Mouse (Mus musculus): Measurements from ENCODE around the gene Dtnb.
"Not testable (repeated sequence)": the region's sequence is repeated elsewhere in the genome, so short reads cannot be mapped to it uniquely, and the experiment has no call there.

The Dtnb gene

GRCm38 (mm10) chr12:3660985-3661635, 88.9 kb downstream of the Dtnb start:
- peak; percentile 63 for DNase-seq (ENCODE audit: extremely low read depth, low read depth)

GRCm38 (mm10) chr12:3662660-3663059, 90.5 kb downstream of the Dtnb start:
- DNase-seq (ENCODE audit: extremely low read depth, low read depth) = no peak

- DNase-seq (ENCODE audit: extremely low read depth, low read depth) = no peak
Measured at GRCm38 (mm10) chr12:3663386-3663785, 91.2 kb downstream of the Dtnb start.

- DNase-seq (ENCODE audit: extremely low read depth, low read depth) = no peak
Measured at GRCm38 (mm10) chr12:3669971-3670381, 97.8 kb downstream of the Dtnb start.

- DNase-seq (ENCODE audit: extremely low read depth, low read depth) = no peak
Measured at GRCm38 (mm10) chr12:3671117-3671516, 98.9 kb downstream of the Dtnb start.

GRCm38 (mm10) chr12:3672786-3673185, 100.6 kb downstream of the Dtnb start:
- no peak for DNase-seq (ENCODE audit: extremely low read depth, low read depth)

GRCm38 (mm10) chr12:3673886-3674285, 101.7 kb downstream of the Dtnb start:
- no peak for DNase-seq (ENCODE audit: extremely low read depth, low read depth)

GRCm38 (mm10) chr12:3674913-3675312, 102.7 kb downstream of the Dtnb start:
- no peak for DNase-seq (ENCODE audit: extremely low read depth, low read depth)

GRCm38 (mm10) chr12:3680721-3681120, 108.5 kb downstream of the Dtnb start:
- no peak for DNase-seq (ENCODE audit: extremely low read depth, low read depth)

- DNase-seq (ENCODE audit: extremely low read depth, low read depth) = no peak
Measured at GRCm38 (mm10) chr12:3683041-3683440, 110.9 kb downstream of the Dtnb start.

GRCm38 (mm10) chr12:3686419-3686940, 114.3 kb downstream of the Dtnb start:
- DNase-seq (ENCODE audit: extremely low read depth, low read depth) = no peak

- DNase-seq (ENCODE audit: extremely low read depth, low read depth) = not testable (repeated sequence)
Measured at GRCm38 (mm10) chr12:3690926-3691529, 118.8 kb downstream of the Dtnb start.

- DNase-seq (ENCODE audit: extremely low read depth, low read depth) = no peak
Measured at GRCm38 (mm10) chr12:3692795-3693392, 120.7 kb downstream of the Dtnb start.

GRCm38 (mm10) chr12:3695741-3696501, 123.7 kb downstream of the Dtnb start:
- peak; percentile 22 for DNase-seq (ENCODE audit: extremely low read depth, low read depth)

- DNase-seq (ENCODE audit: extremely low read depth, low read depth) = no peak
Measured at GRCm38 (mm10) chr12:3700503-3700902, 128.3 kb downstream of the Dtnb start.

- no peak for DNase-seq (ENCODE audit: extremely low read depth, low read depth)
Measured at GRCm38 (mm10) chr12:3702903-3703302, 130.7 kb downstream of the Dtnb start.

- DNase-seq (ENCODE audit: extremely low read depth, low read depth) = no peak
Measured at GRCm38 (mm10) chr12:3719151-3719721, 147.1 kb downstream of the Dtnb start.

- no peak for DNase-seq (ENCODE audit: extremely low read depth, low read depth)
Measured at GRCm38 (mm10) chr12:3720527-3720926, 148.3 kb downstream of the Dtnb start.

GRCm38 (mm10) chr12:3723762-3724161, 151.6 kb downstream of the Dtnb start:
- DNase-seq (ENCODE audit: extremely low read depth, low read depth) = peak; percentile 42

- DNase-seq (ENCODE audit: extremely low read depth, low read depth) = peak; percentile 29
Measured at GRCm38 (mm10) chr12:3724822-3725370, 152.7 kb downstream of the Dtnb start.

GRCm38 (mm10) chr12:3729521-3730075, 157.4 kb downstream of the Dtnb start:
- DNase-seq (ENCODE audit: extremely low read depth, low read depth) = no peak
